Mouse (Mus musculus): ENCODE results near the gene Tbxa2r. TPM values are rescaled to one million over a fixed set of nuclear protein-coding genes. Genes with fewer than 3 reads are reported as not detected.

Tbxa2r gene
- polyA plus RNA-seq, 1 experiment, result not detected

DNA sequence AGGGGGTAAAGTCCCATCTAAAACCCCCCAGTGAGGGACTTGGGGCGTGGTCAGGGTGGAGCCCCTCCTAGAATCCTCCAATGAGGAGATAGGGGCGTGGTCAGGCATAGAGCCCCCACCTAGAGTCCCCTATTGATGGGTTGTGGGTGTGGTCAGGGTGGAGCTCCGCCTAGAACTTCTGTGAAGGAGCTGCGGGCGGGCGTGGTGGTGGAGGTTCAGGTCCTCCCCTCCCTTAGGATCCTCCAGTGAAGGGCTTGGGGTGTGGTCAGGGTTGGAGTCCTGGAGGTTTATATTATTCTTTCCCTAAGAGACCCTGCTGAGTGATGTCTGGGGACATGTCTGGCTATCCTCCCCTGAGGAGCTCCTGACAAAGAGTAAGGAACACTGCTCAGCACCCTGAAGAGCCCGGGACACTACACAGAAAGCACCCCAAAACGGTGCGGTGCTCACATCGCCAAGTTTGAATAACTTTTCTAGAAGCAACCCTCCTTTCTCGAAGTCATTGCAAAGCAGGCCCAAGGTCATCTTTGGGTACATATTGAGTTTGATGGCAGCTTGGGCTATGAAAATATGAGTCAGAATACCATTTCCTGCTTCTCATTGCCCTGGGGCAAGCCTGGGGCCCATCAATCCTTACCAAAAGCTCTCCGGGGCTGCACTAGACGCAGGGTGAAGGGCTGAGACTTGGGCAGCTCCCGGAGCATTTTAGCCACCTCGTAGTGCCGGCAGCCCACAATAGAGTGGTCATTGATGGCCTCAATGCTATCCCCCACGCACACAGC is 12.2 kb downstream of the Tbxa2r start:
- Histone ChIP-seq H3K27ac (replicated peaks; ENCODE audit: low read depth, low read length) (no peak overlapping the region), H3K4me3 (ENCODE audit: insufficient read depth, low read depth, low read length) (no peak overlapping the region), H3K4me1 (ENCODE audit: control insufficient read depth, insufficient read depth, insufficient read length, low read length) (no peaks in the 10 kb centered on the region)

GRCm38 (mm10) chr10:81341333-81341949 is 12.9 kb downstream of the Tbxa2r start:
- Histone ChIP-seq H3K27ac (replicated peaks; ENCODE audit: low read depth, low read length) (no peak overlapping the region), H3K4me3 (ENCODE audit: insufficient read depth, low read depth, low read length) (no peak overlapping the region), H3K4me1 (ENCODE audit: control insufficient read depth, insufficient read depth, insufficient read length, low read length) (no peaks in the 10 kb centered on the region)

- Histone ChIP-seq H3K4me1 (ENCODE audit: control insufficient read depth, insufficient read depth, insufficient read length, low read length) (no peaks in the 10 kb centered on the region; the same call in 1 of the 2 replicates), H3K27ac (replicated peaks; ENCODE audit: low read depth, low read length) (no peak within 1 kb of the TSS), H3K4me3 (ENCODE audit: insufficient read depth, low read depth, low read length) (peak within 1 kb of the TSS; percentile 63)
Observed at GRCm38 (mm10) chr10:81342686-81343505, 14.4 kb downstream of the Tbxa2r start, which contains the start of gene Gipc3. TSS of gene Gipc3 (minus strand) at chr10:81343266.

- H3K27ac ChIP-seq (replicated peaks; ENCODE audit: low read depth, low read length), result no peak overlapping the region
- H3K4me1 ChIP-seq (ENCODE audit: control insufficient read depth, insufficient read depth, insufficient read length, low read length), result peaks cover 2% of the 10 kb centered on the region; the same call in 1 of the 2 replicates
- no peak overlapping the region for H3K4me3 ChIP-seq (ENCODE audit: insufficient read depth, low read depth, low read length)
Observed at GRCm38 (mm10) chr10:81344421-81345161, 16.1 kb downstream of the Tbxa2r start.

- Histone ChIP-seq H3K4me1 (ENCODE audit: control insufficient read depth, insufficient read depth, insufficient read length, low read length) (peaks cover 3% of the 10 kb centered on the region; the same call in 1 of the 2 replicates), H3K27ac (replicated peaks; ENCODE audit: low read depth, low read length) (no peak overlapping the region), H3K4me3 (ENCODE audit: insufficient read depth, low read depth, low read length) (no peak overlapping the region)
Observed at GRCm38 (mm10) chr10:81345162-81345534, 16.6 kb downstream of the Tbxa2r start.

- H3K4me1 ChIP-seq (ENCODE audit: control insufficient read depth, insufficient read depth, insufficient read length, low read length), result peaks cover 3% of the 10 kb centered on the region; the same call in 1 of the 2 replicates
- H3K27ac ChIP-seq (replicated peaks; ENCODE audit: low read depth, low read length), result no peak overlapping the region
- peak overlapping the region; percentile 34 for H3K4me3 ChIP-seq (ENCODE audit: insufficient read depth, low read depth, low read length)
Observed at GRCm38 (mm10) chr10:81346453-81347067, 18.0 kb downstream of the Tbxa2r start.

GRCm38 (mm10) chr10:81349146-81349545 is 20.6 kb downstream of the Tbxa2r start:
- Histone ChIP-seq H3K4me3 (ENCODE audit: insufficient read depth, low read depth, low read length) (peak overlapping the region; percentile 89), H3K27ac (replicated peaks; ENCODE audit: low read depth, low read length) (no peak overlapping the region), H3K4me1 (ENCODE audit: control insufficient read depth, insufficient read depth, insufficient read length, low read length) (peaks cover 3% of the 10 kb centered on the region; the same call in 1 of the 2 replicates)

DNA sequence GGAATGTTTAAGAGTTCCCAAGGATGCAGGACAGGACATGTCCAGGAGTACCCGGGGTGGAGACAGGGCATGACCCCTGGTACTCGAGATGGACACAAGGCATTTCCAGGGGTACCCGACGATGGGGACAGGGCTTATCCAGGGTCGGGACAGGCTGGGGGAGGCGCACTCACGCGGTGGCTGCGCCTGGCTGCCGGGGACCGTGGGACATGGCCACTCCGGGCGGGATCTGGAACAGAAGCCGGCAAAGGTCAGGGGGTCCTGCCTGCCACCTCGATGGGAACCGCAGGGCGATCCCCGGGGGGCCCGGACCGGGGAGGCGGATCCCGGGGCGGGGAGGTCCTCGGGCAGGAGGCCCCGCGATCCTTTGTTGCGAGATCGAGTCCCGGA is 21.4 kb downstream of the Tbxa2r start:
- Histone ChIP-seq H3K4me1 (ENCODE audit: control insufficient read depth, insufficient read depth, insufficient read length, low read length) (peaks cover 3% of the 10 kb centered on the region; the same call in 1 of the 2 replicates), H3K4me3 (ENCODE audit: insufficient read depth, low read depth, low read length) (peak overlapping the region; percentile 89), H3K27ac (replicated peaks; ENCODE audit: low read depth, low read length) (peak overlapping the region; percentile 67)

GRCm38 (mm10) chr10:81350351-81351063 is 22.0 kb downstream of the Tbxa2r start, which contains the start of gene Hmg20b:
TSS of gene Hmg20b (minus strand) at chr10:81350480.
- H3K27ac ChIP-seq (replicated peaks; ENCODE audit: low read depth, low read length), result peak within 1 kb of the TSS; percentile 67
- H3K4me3 ChIP-seq (ENCODE audit: insufficient read depth, low read depth, low read length), result peak within 1 kb of the TSS; percentile 89
- H3K4me1 ChIP-seq (ENCODE audit: control insufficient read depth, insufficient read depth, insufficient read length, low read length), result peaks cover 3% of the 10 kb centered on the region; the same call in 1 of the 2 replicates

GRCm38 (mm10) chr10:81351678-81352291 is 23.3 kb downstream of the Tbxa2r start:
- Histone ChIP-seq H3K27ac (replicated peaks; ENCODE audit: low read depth, low read length) (no peak overlapping the region), H3K4me1 (ENCODE audit: control insufficient read depth, insufficient read depth, insufficient read length, low read length) (peaks cover 6% of the 10 kb centered on the region), H3K4me3 (ENCODE audit: insufficient read depth, low read depth, low read length) (no peak overlapping the region)

DNA sequence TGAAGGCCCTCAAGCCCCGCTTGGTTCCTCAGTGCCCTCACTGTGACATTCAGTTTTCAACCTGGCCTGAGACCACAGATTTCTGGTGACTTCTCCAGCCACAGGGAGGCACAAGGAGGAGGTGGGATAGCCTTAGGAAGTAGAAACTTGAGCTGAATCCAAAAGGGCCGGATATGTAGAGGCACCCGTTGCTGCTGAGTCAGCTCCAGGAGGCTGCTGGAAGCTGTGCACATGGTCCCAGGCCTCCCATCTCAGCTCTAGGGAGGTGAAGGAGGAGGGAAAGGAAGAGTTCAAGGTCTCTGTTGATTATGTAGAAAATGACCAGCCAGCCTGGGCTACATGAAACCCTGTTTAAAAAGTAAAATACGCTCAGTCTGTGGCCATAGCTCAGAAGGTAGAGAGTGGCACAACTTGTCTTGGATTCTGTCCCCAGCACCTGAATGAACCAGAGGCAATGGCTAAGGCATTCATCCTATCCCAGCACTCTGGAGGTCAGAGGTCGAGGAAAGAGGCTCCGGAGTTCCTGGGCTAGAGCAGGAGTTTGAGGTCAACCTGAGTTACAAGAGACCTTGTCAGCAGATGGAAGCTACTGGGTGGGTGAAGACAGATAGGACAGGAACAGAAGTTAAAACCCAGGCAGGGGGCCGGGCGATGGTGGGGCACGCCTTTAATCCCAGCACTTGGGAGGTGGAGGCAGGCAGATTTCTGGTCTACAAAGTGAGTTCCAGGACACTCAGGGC is 26.4 kb downstream of the Tbxa2r start:
- Histone ChIP-seq H3K4me1 (ENCODE audit: control insufficient read depth, insufficient read depth, insufficient read length, low read length) (peaks cover 9% of the 10 kb centered on the region; the same call in 1 of the 2 replicates), H3K4me3 (ENCODE audit: insufficient read depth, low read depth, low read length) (no peak overlapping the region), H3K27ac (replicated peaks; ENCODE audit: low read depth, low read length) (no peak overlapping the region)

DNA sequence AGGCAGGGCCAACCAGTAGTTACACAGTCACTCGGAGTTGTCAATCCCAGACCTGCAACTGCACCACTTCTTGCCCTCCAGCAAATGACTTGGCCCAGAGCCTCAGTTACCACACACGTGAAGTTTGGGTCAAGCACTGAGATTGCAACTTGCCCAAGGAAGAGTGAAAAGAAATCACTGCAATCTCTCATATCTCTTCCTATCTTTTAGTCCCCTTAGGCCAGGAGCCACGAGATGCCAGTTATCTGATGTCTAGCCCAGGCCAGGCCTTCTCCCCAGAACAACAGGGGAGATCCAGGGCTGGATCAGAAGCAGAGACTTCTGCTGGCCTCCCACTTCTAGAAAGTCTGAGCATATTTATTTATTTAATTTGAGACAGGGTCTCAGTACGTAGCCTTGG is 27.0 kb downstream of the Tbxa2r start:
- no peak overlapping the region for H3K27ac ChIP-seq (replicated peaks; ENCODE audit: low read depth, low read length)
- no peak overlapping the region for H3K4me3 ChIP-seq (ENCODE audit: insufficient read depth, low read depth, low read length)
- H3K4me1 ChIP-seq (ENCODE audit: control insufficient read depth, insufficient read depth, insufficient read length, low read length), result peaks cover 9% of the 10 kb centered on the region; the same call in 1 of the 2 replicates
